Comparison of ENCODE assay signal across 8 mouse cellular contexts in the genomic region with DNA sequence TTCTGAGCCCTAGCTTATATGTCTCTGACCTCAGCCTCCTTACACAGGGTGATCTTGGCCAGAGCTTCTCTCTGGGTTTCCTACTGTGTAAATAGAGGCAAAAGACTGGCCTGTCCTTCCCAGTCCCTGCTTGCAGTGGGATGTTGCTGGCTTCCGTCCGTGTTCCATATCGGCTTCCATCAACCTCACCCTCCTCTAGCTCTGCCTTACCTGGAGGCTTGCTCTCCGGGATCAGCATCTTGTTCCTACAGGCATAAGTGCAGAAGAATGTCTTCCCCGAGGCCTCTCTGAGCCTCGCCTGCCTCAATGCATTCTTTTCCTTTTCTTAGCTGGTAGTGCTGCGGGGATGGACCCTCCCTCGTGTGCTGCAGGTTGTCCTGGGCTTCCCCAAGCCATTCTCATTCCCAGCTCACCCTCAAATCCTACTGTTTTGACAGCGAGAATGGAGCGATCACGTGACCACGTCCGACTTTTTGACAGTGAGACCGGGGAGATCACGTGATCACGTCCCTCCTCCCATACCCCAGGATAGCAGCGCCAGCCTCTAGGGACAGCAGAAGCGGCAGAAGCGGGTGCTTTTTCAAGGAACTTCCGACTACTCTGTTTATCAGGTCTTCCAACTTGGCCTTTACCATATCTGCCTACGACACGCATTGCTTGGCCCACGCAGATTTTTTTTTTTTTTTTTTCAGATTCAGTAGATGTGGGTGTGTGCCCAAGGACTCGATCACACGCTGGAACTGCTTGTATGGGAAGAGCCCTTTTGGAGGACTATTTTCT. TPM values are rescaled to one million over a fixed set of nuclear protein-coding genes. Genes with fewer than 3 reads are reported as not detected.
DNase-seq lines count a peak whose midpoint lies in the region; ATAC-seq and TF ChIP-seq lines count a peak whose summit lies in the region.

No protein-coding gene starts in this region.

- WGBS in hindbrain, embryonic 14.5 days = 4% methylated on average over 25 of the region's 25 CpGs
- WGBS in lung, postnatal 0 days = 2% methylated on average over 25 of the region's 25 CpGs

- H3K27ac ChIP-seq in hindbrain, embryonic 14.5 days = peak overlapping the region; percentile 49; the same call in 1 of the 2 replicates
- H3K27ac ChIP-seq in lung, postnatal 0 days (ENCODE audit: low read length) = no peak overlapping the region

- H3K4me2 ChIP-seq in hindbrain, embryonic 14.5 days (replicated peaks) = peak overlapping the region; percentile 68
- H3K4me2 ChIP-seq in lung, postnatal 0 days (replicated peaks; ENCODE audit: low read depth, low read length) = peak overlapping the region; percentile 66

- peak; percentile 22; the same call in 1 of the 2 replicates for TF ChIP-seq CTCF in lung, postnatal 0 days (IDR thresholded peaks at IDR 0.05)

- H3K27me3 ChIP-seq in hindbrain, embryonic 14.5 days (ENCODE audit: control insufficient read depth, insufficient read depth, low read length) = no peaks in the 10 kb centered on the region
- no peaks in the 10 kb centered on the region for H3K27me3 ChIP-seq in lung, postnatal 0 days (replicated peaks; ENCODE audit: insufficient read depth, low read length)

- peak overlapping the region; percentile 66 for H3K9ac ChIP-seq in hindbrain, embryonic 14.5 days
- H3K9ac ChIP-seq in lung, postnatal 0 days (replicated peaks; ENCODE audit: low read depth) = 0 out of 2 replicates have a peak overlapping the region, but pooled peaks have one; percentile 20

- TF ChIP-seq EP300 in lung, postnatal 0 days (IDR thresholded peaks at IDR 0.05) = no peak

- H3K4me1 ChIP-seq in hindbrain, embryonic 14.5 days (replicated peaks; ENCODE audit: control insufficient read depth, insufficient read depth, low read length) = peaks cover 9% of the 10 kb centered on the region
- no peaks in the 10 kb centered on the region; the same call in 1 of the 2 replicates for H3K4me1 ChIP-seq in lung, postnatal 0 days (ENCODE audit: insufficient read depth, low read depth, low read length)

- H3K36me3 ChIP-seq in hindbrain, embryonic 14.5 days (replicated peaks; ENCODE audit: control insufficient read depth, insufficient read depth) = no peaks in the 10 kb centered on the region
- H3K36me3 ChIP-seq in lung, postnatal 0 days (ENCODE audit: insufficient read depth, low read length) = no peaks in the 10 kb centered on the region

- H3K4me3 ChIP-seq in hindbrain, embryonic 14.5 days (replicated peaks; ENCODE audit: low read length) = peak overlapping the region; percentile 36
- peak overlapping the region; percentile 34 for H3K4me3 ChIP-seq in lung, postnatal 0 days (ENCODE audit: low read depth, low read length)

- no peaks in the 10 kb centered on the region for H3K9me3 ChIP-seq in hindbrain, embryonic 14.5 days (ENCODE audit: control insufficient read depth, low read length)
- no peaks in the 10 kb centered on the region for H3K9me3 ChIP-seq in lung, postnatal 0 days (ENCODE audit: low read length)

- ATAC-seq in hindbrain, embryonic 14.5 days (ENCODE audit: low FRiP score) = peak; percentile 78
- peak; percentile 76 for ATAC-seq in lung, postnatal 0 days

- DNase-seq in NIH3T3 (ENCODE audit: low read depth) = peak; percentile 29
- DNase-seq in cerebellum, postnatal 14 days = peak; percentile 82 to 86
- DNase-seq in frontal cortex, postnatal 25 days (ENCODE audit: low spot score in 2 of 2) = peak; percentile 51 to 54
- peak; percentile 79 for DNase-seq in hindbrain, embryonic 14.5 days (ENCODE audit: low spot score)
- DNase-seq in layer of hippocampus, postnatal 14 days (ENCODE audit: low spot score in 2 of 2) = peak; percentile 64 to 68
- peak; percentile 91 for DNase-seq in lung, postnatal 0 days (ENCODE audit: low spot score)
- peak; percentile 24 for DNase-seq in ovary, postnatal 10 days (ENCODE audit: low spot score)
- peak; percentile 68 for DNase-seq in thymus, postnatal 14 days

RNA-seq across cellular contexts. Expression of a gene that starts 11.7 kb away (rescaled TPM):
- polyA plus RNA-seq in hindbrain, embryonic 14.5 days (2014; fragmentation: Nextera tagmentation; extraction: Ambion mirVana) = 0.72 TPM in 2 replicates
- total RNA-seq in layer of hippocampus, postnatal 14 days (2021) = under 1 TPM in 1 of 2 experiments, not detected in 1; 0.38 TPM
- 1.8 and 3.9 TPM in 2 replicates for polyA plus RNA-seq in lung, postnatal 0 days (2015; fragmentation: Nextera tagmentation; extraction: Ambion mirVana)

Comparison
In these comparisons a context has a peak if more than half of its experiments do, and no peak if none do; other contexts are left out.
1. DNase-seq: peak in every context shown above with its lines; median percentile 91 in lung, postnatal 0 days; 84 in cerebellum, postnatal 14 days; 79 in hindbrain, embryonic 14.5 days; 68 in thymus, postnatal 14 days; 66 in layer of hippocampus, postnatal 14 days; 52 in frontal cortex, postnatal 25 days; 29 in NIH3T3; 24 in ovary, postnatal 10 days.